Mouse (Mus musculus) frontal cortex, postnatal 25 days (tissue): Measurements from ENCODE around the gene Cinp.

ENCODE experiments used
- DNase-seq, 2 experiments: peaks; one replicate each; pipeline ENCODE4 v3.0.0; 2022; ENCODE audit warnings: low spot score in 2 of 2

Cinp gene

DNA sequence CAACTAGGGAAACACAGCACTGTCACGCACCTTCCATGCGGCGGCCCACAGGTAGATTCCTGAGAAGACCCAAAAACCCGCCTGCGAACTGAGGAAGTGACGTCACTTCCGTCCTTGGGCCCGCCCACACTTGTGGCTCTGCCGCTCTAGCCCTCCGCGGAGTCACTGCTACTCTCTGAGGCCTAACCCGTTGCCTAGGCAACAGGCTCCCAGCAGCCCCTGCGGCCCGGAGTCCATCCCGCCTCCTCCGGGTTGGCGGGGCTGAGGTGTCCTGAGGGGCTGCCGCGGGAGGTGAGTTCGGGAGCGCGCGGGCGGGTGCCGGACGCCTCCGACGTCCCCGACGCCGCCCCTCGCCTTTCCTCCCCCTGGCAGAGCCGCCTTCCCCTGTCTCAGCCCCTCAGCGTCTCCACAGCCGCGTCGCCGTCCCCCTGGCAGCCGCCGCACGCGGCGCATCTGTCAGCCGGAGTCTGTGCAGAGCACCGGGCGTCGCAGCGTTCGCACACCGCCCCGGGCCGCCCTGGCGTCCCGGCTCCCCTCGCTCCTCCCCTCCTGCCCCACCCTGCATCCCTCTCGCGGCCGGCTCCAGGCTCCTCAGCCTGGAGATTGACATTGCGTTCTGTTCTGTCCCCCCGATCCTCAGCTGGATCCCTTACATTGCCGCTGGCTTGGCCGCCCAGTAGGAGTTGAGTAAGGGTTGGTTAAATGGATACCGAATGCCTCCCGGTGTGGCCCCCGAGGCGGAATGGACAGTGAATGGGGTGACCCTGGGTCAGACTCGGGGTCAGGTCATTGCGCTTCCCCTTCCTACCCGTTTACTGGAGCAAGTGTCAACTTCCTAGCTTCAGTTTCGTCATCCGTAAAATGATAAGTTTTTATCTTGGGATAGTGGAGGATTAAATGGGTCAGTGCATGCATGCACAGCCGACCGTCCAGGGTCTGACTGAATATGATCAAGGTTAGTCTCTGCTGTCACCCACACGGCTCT, at the start of gene Cinp, which contains the start of gene Tecpr2:
Gene Cinp, minus strand, starts transcription at position 110 of the 985 bp plus-strand sequence.
Gene Tecpr2, plus strand, starts transcription at position 229 of the 985 bp plus-strand sequence.
- peak; percentile 91 to 95 for DNase-seq

DNA sequence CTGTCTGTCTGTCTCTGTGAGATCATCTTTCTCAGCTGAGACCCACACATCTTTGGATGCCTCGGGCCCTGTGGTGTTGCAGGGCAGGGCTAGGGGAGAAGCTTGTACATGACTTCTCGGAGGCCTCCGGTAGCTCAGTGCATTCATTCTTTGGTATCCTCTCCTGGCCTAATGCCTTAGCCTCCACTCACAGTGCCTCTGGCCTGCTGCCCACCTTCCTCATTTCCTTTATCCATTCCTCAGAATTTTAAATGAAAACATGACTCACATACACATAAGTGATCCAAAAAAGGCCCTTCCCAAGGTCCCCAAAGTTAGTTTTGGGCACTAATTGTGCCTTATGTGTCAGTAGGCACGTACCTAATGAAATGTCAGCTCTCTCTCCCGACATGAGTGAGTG, 48.6 kb upstream of the Cinp start:
- DNase-seq = no peak

DNA sequence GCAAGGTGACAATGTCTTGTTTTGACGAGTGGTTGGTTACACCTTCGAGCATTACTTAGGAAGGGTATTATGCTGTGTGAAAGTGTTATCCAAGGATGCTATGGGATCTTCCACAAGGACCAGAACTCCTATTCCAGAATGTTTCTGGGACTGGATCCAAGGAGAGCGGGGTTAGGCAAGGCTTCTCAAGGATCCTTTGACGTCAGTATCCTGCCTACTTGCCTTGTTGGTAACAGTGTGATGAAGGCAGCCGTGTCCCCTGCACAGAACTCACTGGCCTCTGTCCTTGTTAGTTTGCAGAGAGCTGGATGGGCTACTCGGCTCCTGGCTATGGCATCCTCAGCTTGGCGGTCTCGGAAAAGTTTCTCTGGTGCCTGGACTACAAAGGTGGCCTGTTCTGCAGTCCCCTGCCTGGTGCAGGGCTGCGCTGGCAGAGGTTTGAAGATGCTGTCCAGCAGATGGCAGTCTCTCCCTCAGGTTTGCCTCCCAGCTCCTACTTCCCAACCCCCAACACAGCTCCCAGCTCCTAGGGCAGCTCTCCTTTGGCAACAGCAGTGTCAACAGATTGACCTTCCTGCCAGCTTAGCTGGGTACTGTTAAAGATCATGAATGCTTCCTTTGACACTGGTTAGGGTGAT, 47.2 kb upstream of the Cinp start:
- peak; percentile 61 to 77 for DNase-seq

DNA sequence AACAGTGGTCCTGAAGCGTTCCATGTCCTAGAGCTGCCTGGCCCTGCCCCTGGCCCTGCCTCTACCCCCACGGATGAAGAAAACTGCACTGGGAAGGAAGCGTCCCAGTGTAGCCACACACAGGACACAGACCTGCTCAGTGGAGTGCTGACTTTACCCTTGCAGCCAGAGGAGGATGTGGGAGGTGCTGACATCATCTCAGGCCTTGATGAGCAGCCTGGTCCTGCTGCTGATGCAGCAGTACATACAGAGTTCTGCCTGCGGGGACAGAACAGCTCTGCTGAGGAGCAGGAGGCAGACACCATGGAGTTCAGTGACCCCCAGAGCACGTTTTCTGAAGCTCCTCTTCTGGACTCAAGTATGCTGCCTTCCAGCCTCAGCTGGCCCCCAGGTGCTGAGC, 43.9 kb upstream of the Cinp start:
- no peak for DNase-seq

DNA sequence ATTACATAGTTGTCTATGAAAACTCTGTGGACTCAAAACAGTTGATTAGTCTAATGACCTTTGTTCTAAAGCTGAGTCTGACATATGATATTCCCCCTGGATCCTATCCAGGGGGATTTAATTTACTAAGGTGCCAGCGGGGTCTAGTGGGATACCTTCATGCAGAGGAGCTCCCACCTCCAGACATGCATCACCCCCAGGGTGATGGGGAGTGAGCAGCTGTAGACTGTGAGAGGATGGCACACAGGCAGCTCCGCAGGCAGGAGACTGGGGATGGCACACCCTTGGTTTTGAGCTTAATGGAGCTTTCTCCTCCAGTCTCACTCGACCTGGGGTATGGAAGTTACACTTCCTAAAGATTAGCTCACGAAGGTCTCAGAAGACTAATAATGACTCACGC, 32.6 kb upstream of the Cinp start:
- no peak for DNase-seq

DNA sequence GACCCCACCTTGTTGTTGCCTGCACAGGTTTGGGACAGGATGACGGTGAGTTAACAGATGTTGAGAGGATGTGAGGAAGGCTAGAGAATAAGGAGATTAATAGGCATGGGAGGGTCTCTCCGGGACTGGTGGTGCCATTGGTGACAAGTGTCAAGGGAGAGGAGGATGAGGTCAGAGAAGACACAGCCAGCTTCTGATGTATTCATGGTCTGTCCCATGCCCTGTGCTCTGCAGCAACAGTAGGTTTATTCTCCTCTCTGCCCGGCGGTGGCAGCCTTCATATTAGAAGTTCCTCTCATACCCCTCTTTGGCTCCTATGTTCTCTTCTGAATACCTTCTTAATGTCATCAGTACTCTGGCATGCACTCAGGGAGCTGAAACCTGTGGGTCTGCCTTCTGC, 31.3 kb upstream of the Cinp start:
- no peak for DNase-seq

DNA sequence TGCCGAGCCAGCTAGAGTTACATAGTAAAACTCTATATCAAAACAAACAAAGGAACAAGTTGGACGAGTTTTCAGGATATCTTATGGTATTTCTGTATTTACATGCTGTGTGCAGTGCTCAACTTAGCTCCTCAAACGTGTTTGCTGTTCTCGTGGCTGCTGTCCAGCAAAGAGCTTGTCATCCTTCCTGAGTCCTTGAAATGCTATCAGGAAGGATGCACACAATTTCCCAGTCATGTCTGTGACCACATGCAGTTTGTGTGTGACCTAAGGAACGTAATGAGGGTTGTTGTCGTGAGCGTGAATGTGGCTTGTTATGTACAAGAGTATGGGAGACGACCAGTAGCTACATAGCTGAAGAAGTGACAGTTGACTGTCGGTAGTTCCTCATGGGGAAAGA, 26.8 kb upstream of the Cinp start:
- no peak for DNase-seq

DNA sequence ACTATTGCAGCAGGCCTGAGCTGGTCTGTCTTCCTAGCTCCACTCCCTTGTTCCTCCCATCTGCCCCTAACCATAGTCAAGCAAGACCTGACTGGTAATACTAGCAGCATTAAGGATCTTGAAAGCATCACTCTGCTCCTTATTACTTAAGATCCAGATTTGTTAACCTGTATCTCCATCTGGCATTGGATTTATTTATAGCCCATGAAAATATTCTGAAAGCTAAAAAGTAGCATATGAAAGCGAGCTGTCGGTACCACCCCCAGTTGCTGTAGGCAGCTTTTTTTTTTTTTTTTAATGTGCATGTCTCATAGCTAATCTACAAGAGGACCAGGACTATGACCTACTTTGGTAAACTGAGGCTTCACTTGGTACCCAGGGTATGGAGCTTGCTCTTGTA, 21.0 kb upstream of the Cinp start:
- no peak for DNase-seq

DNA sequence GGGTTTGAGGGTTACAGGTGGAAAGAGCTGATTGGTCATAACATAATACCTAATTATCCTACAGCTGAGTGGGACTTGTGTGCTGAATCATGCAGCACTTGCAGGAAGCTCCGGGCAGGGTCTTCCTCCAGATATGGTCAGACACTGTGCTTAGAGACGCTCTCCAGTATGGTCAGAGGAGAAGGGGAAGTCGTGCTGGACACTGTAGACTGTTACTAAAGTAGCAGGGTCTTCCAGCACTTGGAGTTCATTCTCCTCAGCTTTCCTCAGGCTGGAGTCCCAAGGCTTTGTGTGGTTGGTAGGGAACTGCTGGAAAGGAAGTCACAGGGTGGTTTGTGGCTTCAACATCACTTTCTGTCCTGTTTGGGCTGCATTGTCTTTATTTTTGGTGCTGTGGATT, 18.9 kb upstream of the Cinp start:
- no peak for DNase-seq

DNA sequence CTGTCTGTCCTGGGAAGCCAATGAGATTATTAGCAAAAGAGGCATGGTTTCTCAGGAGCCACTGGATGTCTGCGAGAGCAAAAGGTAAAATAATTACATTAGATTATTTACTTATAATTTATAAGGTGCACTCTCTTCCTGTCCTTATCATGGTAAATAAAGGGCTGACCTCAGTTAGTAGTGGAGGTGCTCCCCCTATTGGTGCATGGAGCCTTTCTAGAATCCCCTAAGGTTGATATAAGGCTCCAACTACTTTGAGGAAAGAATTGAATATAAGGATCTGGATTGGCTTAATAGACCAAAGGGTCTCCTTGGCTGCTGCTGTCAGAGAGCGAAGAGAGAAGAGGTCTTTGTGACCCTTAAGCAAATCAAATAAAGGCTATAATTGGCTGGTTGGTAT, 14.6 kb upstream of the Cinp start:
- no peak for DNase-seq

DNA sequence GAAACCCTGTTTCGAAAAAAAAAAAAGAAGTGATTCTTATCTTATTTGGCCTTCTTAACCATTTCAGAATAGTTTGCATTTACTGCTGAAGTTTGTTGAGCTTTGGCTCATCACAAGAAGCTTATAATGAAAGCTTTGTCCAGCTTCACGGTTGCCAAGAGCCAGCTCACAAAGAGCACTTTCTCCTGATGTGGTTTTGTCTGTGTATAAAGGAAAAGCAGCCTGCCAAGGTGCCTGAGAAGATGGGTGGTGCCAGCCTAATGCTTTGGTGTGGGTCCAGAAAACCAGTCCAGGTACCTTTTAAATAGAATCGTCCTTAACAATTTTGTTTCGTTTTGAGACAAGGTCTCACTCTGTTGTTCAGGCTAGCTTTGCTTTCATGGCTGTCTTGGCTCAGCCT, 13.2 kb upstream of the Cinp start:
- no peak for DNase-seq

DNA sequence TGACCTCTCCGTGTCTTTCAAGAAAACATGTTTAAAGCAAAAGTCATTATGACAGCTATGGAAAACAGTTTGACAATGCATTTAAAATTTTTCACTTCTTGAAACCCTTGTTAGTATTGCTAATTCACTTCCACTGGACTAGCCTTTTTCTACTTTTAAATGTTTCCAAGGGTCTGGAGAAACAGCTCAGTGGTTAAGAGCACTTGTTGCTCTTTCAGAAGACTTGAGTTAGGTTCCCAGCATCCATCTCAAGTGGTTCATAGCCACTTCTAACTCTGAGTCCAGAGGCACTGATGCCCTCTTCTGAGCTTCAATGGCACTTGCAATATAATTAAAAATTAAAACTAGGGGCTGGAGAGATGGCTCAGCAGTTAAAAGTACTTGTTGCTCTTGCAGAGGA, 2.9 kb upstream of the Cinp start:
- DNase-seq = no peak

DNA sequence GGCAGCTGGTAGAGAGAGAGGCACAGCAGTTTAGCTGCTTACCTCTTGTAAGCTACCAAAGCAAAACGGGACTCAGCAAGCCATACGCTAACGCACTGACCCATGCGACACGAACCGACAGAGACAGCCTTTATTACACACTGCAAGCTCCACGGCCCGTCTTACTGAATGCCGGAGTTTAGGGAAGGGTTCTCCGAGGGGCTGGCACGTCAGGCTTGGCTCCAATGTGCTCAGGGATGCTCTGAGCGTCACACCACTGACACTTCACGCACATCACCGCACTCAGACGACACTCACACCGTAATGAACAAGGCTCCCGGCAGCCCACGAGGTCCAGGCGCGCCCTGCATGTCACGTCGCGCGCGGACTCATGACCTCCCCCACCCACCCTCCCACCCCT, 339 bp downstream of the Cinp start:
- peak; percentile 31 to 43 for DNase-seq

DNA sequence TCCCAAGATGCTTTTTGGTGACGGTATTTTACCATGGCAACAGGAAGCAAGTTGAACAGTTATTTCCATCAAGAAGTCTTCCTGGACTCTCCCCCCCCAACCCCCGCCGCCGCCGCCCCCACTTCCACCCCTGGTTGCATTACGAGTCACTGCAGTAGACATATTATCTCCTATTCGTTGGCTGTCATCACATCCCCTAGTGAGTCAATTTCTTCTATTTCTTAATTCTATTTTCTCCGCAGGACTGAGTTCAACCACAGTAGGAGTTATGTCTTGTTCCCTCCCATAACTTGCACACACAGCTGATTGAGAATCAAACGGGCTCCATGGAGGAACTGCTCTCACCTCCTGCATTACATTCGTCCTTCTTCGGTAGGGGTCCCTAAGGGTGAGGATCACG, 839 bp downstream of the Cinp start:
- DNase-seq = no peak

DNA sequence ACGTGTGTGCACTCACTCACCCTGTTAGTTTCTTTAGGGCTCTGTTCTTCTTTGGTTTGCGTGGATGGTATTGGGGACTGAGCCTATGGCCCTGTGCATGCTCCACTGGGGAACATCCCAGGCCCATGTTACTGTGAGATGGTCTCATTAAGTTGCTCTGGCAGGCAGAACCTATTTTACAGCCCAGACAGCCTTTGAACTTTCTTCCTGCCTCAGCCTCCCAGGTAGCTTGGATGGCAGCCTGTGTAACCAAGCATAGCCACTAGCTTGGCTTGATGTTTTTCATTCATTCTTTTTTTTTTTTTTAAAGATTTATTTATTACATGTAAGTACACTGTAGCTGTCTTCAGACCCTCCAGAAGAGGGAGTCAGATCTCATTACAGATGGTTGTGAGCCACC, 3.7 kb downstream of the Cinp start:
- DNase-seq = no peak

DNA sequence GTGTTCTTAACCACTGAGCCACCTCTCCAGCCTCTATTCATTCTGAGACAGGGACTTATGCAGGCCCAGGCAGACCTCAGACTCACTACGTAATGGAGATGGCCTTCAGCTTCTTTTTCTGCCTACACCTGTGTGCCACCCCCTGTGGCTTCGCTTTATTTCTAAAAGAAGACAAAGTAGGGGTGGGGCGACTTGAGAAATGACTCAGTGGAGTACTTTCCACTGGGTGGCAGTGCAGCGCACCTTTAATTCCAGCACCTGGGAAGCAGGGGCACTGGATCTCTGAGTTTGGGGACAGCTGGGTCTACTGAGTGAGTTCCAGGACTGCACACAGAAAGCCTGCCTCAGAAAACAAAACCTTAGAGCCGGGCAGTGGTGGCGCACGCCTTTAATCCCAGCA, 6.7 kb downstream of the Cinp start:
- no peak for DNase-seq

DNA sequence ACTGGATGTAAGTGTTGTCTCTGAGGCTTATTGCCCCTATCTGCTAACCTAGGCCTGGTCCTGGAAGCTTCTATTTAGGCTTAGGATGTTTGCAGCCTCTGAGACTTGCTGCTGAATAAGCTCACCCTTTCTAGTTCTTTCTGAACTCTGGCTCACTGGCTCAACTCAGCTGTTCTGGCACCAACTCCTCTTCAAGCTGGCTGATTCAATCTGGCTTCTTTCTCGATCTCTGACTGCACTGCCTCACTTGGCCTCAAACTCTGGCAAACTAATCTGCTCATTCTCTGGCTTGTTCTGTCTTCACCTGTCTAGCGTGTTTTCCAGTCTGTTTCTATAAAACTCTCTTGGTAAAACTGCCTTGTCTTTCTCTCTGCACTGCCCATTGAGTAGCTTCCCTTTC, 13.6 kb downstream of the Cinp start:
- no peak for DNase-seq

DNA sequence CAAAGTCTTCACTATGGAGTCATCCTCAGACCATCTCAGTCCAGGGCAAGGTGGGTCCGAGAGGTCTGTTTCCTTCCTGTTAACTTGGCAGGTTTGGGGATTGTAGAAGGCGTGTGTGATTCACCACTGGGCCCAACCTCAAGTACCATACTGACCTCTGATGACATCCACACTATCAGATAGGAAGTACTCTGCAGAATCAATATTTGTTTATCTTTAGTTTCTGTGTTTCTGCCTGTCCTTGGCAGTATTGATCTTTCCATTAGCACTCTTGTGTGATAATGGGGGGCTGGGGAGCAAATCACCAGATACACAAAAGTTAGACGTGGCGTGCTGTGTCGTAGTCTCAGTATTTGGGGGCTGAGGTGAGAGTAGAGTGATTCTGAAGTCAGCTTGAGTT, 17.7 kb downstream of the Cinp start:
- DNase-seq = no peak

DNA sequence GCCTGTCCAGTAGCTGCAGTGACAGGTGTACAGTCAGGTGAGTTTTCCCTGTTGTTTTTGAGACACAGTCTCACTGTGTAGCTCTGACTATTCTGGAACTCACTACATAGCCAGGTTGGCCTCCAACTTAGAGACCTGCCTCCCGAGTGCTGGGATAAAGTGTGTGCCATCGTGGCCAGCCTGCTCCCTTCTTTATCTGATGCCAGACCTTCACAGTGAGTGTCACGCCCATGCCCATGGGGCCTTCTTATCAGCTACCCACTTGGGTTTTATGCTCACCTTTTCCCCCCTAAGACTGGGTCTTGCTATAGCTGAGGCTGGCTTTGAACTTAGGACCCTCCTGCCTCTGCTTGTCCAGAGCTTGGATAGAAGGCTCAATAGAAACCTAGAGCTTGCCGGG, 18.8 kb downstream of the Cinp start:
- no peak for DNase-seq

DNA sequence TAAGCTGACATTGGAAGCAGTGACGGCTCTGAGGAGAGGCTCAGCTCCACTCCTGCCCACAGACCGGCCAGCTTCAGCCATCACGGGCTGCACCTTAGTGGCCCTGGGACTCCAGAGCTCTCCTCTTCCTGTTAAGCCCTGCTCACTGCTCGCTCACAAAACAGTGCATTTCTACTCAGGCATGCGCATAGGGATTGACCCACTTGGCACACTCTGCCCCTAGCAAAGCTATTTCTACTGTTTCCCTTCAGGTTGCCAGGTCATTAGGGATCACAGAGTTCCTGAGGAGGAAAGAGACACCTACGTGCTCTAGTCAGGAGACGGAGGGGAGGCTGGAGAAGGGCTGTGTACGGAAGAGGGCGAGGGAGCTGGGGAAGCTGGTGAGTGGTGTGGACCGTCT, 23.0 kb downstream of the Cinp start:
- DNase-seq = no peak

DNA sequence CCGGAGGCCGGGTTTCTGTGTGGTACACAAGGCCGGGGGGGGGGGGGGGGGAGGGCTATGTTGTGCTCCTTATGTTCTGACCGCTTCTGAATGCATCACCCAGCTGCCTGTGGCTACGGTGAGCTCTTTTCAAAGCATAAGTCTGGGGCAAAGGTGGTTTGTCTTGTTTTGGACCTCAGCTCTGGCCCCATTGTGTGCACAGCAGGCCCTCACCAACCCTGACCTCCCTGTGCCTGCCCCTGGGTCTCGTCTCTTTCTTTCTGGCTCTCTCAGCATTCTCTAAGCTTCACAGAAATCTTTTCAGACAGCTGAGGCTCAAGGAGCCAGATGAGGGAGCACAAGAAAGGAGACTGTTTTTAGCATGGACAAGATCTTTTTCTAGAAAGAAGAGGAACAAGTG, 23.4 kb downstream of the Cinp start:
- no peak for DNase-seq

DNA sequence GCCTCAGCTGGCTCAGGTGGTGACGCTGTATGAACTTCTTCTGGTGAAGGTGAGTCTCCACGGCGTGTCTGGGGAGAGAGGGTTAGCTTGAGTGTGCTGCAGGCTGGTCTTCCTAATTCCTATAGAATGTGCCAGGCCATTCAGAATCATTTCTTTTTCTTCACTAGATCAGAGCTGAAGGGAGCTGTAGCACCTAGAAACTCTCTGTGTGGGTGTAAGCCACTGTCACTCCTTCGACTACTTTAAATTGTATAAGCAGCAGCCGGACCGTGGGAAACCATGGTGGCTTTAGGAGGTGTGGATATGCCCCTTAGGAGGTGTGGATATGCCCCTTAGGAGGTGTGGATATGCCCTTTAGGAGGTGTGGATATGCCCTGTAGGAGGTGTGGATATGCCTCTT, 24.9 kb downstream of the Cinp start:
- no peak for DNase-seq

DNA sequence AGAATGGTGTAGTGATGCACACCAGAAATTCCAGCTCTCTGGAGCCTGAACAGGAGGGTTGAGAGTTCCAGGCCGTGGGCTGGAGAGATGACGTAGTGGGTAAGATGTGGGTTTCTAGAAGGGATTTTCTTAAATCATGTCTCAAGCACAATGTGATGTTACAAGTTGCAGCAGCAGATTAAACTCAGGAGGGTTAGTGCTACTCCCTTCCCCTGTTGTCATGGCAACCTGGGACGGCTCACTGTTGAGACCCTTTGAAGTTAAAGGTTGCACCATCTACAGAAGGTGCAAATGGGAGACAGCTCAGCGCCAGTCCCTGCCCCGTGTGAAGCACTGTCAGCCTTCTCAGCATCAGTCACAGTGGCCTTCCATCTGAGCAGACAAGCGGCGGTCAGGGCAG, 27.7 kb downstream of the Cinp start:
- no peak for DNase-seq
